Mouse (Mus musculus) gastrocnemius, adult 18-20 months (tissue): ENCODE data around the gene Oas3. TPM values are rescaled to one million over a fixed set of nuclear protein-coding genes. Genes with fewer than 3 reads are reported as not detected.

Experiments
- DNase-seq: peaks from one replicate; pipeline ENCODE4 v3.0.0; 2021; ENCODE audit warnings: low spot score
- total RNA-seq, 2 experiments: library from RNA; stranded (reverse); gene quantifications; 2 replicates each; pipeline ENCODE4 v1.2.3; 2021

The Oas3 gene
- total RNA-seq, 2 experiments from 2014 or later: not detected

DNA sequence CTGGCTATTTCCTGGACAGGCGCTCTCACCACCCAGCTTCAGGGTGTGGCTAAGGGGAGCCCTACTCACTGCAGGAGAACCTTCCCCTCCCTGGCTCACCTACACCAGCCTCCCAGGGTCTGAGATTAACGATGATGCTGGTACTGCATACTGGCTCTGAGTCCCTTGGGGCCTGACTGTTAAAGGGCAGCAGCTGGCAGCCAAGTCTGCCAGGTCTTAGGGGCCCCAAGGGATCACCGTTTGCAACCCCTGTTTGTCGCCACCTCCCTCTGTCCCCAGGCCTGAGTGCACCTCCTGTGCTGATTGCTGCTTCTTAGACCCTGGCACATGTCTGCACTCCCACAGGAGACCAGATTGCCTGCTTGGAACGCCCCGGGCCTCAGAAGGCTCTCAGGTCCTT is 73.0 kb downstream of the Oas3 start:
- no peak for DNase-seq

DNA sequence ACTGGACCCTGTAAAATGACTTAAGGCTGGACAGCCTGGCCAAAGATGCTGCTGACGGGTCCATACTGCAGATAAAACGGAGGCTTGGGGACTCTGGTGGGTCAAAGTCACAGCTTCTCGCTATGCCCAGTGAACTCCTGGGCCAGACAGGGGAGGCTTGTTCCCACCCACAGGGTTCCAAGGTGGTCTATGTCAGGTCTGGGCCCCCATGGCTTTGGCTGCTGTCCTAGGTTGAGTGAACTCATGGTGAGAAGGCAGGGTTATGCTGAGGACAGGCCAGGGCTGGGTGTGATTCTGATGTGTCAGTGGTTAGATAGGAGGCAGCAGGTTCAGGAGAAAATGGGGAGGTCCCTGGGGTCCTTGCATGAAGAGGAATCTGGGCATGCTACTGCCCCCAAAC is 73.8 kb downstream of the Oas3 start:
- no peak for DNase-seq

Other genes with a start within 250 kb of the Oas3 start
- 10 to 100 TPM; 38.9 to 42.9 TPM for gene Tpcn1, start 189.0 kb downstream of the Oas3 start, total RNA-seq
- not detected for gene Iqcd, start 188.6 kb downstream of the Oas3 start, total RNA-seq
- 1 to 10 TPM; 7.0 to 7.5 TPM for gene Rita1, start 165.1 kb downstream of the Oas3 start, total RNA-seq
- 10 to 100 TPM; 15.8 to 15.9 TPM for gene Ddx54, start 164.9 kb downstream of the Oas3 start, total RNA-seq
- not detected for gene Cfap73, start 143.4 kb downstream of the Oas3 start, total RNA-seq
- not detected for gene Rasal1, start 128.8 kb downstream of the Oas3 start, total RNA-seq
- under 1 TPM; 0.41 to 0.74 TPM for gene Dtx1, start 65.7 kb downstream of the Oas3 start, total RNA-seq
- gene Oas2, start 27.8 kb downstream of the Oas3 start, total RNA-seq: under 1 TPM; 0.19 to 0.25 TPM
- not detected for gene Oas1e, start 17.9 kb upstream of the Oas3 start, total RNA-seq
- under 1 TPM in 1 of 2 experiments, not detected in 1; 0.09 TPM for gene Oas1c, start 34.9 kb upstream of the Oas3 start, total RNA-seq
- not detected for gene Oas1f, start 69.7 kb upstream of the Oas3 start, total RNA-seq
- not detected for gene Oas1h, start 83.8 kb upstream of the Oas3 start, total RNA-seq
- gene Oas1g, start 110.0 kb upstream of the Oas3 start, total RNA-seq: not detected
- gene Oas1a, start 129.9 kb upstream of the Oas3 start, total RNA-seq: under 1 TPM; 0.12 to 0.16 TPM
- gene Oas1d, start 136.9 kb upstream of the Oas3 start, total RNA-seq: not detected
- not detected for gene Rph3a, start 232.4 kb upstream of the Oas3 start, total RNA-seq